Mouse (Mus musculus) heart, adult 2 months (tissue): Measurements from ENCODE around the gene Ntrk3. TPM values are rescaled to one million over a fixed set of nuclear protein-coding genes. Genes with fewer than 3 reads are reported as not detected.

ENCODE experiments used
- DNase-seq, 2 experiments: peaks; one replicate each; pipeline ENCODE4 v3.0.0; 2021
- H3K27ac ChIP-seq: fragments of 200-600 bp; 2 replicates; pipeline ENCODE4 v1.8.1; 2022
- H3K27me3 ChIP-seq: fragments of 200-500 bp; 2 replicates; pipeline ENCODE4 v1.6.1; 2012; ENCODE audit warnings: mild to moderate bottlenecking, low read length, inconsistent platforms, mixed read lengths; ENCODE audit not compliant: control insufficient read depth, insufficient read depth
- H3K36me3 ChIP-seq: fragments of 200-500 bp; 2 replicates; pipeline ENCODE4 v1.6.1; 2012; ENCODE audit warnings: low read length, inconsistent platforms; ENCODE audit not compliant: control insufficient read depth, insufficient read depth
- H3K4me1 ChIP-seq: fragments of 200-500 bp; 2 replicates; pipeline ENCODE4 v1.6.1; 2011; ENCODE audit warnings: low read length; ENCODE audit not compliant: control insufficient read depth, insufficient read depth
- H3K4me3 ChIP-seq: fragments of 200-600 bp; 2 replicates; pipeline ENCODE4 v1.8.1; 2022
- H3K79me2 ChIP-seq: fragments of 200-500 bp; replicated peaks from 2 replicates; pipeline ENCODE4 v1.6.1; 2012; ENCODE audit warnings: mild to moderate bottlenecking, inconsistent platforms, low read length, moderate library complexity, mixed read lengths; ENCODE audit not compliant: control insufficient read depth, insufficient read depth
- H3K9ac ChIP-seq: fragments of 200-500 bp; 2 replicates; pipeline ENCODE4 v1.6.1; 2012; ENCODE audit warnings: low read depth, mild to moderate bottlenecking, control low read depth, inconsistent platforms, low read length, mixed read lengths
- CTCF ChIP-seq: fragments of 200-600 bp; IDR thresholded peaks from 2 replicates; pipeline ENCODE4 v1.8.1; 2022; ENCODE audit warnings: antibody characterized with exemption, mild to moderate bottlenecking, moderate library complexity
- EP300 ChIP-seq: fragments of 200-500 bp; IDR thresholded peaks from 2 replicates; pipeline ENCODE4 v1.6.1; 2011; ENCODE audit warnings: low read depth, low read length, control low read depth; ENCODE audit not compliant: insufficient read depth
- POLR2A ChIP-seq: fragments of 200-500 bp; IDR thresholded peaks from 2 replicates; pipeline ENCODE4 v1.6.1; 2011; ENCODE audit warnings: mild to moderate bottlenecking, low read depth, low read length, control low read depth; ENCODE audit not compliant: insufficient read depth
- WGBS: fragments of 180-500 bp; shearing (Covaris S2); methylation state at CpG from one replicate; pipeline ENCODE4 v1.1.7; 2018; 5-methylcytosine and 5-hydroxymethylcytosine counted together
- intact Hi-C: fragments of 180-260 bp; cut with DNase I; formaldehyde crosslinking; loops from one replicate; pipeline ENCODE4 v1.15.1; 2025
- polyA plus RNA-seq: library from polyadenylated mRNA; depleted of rRNA; stranded (reverse); fragments of >200 nt; gene quantifications from 2 replicates; pipeline ENCODE4 v1.2.3, GENCODE M21; 2012
- total RNA-seq, 2 experiments: library from RNA; stranded (reverse); gene quantifications; 2 replicates each; pipeline ENCODE4 v1.2.3; 2021

Gene Ntrk3
- total and polyA plus RNA-seq, 3 experiments = 1.4 to 9.1 (median 1.8) TPM

GRCm38 (mm10) chr7:78409970-78410369, 327.8 kb downstream of the Ntrk3 start:
- Histone ChIP-seq H3K27me3 (no peaks in the 10 kb centered on the region), H3K79me2 (no peaks in the 10 kb centered on the region), H3K27ac (no peak overlapping the region), H3K36me3 (no peaks in the 10 kb centered on the region), H3K4me1 (no peaks in the 10 kb centered on the region), H3K9ac (no peak overlapping the region), H3K4me3 (no peak overlapping the region)
- DNase-seq = no peak
- 59% methylated on average over 5 of the region's 5 CpGs for WGBS
- intact Hi-C loops = no loop called here
- TF ChIP-seq POLR2A (no peak), EP300 (no peak)

GRCm38 (mm10) chr7:78406641-78407291, 331.0 kb downstream of the Ntrk3 start:
- Histone ChIP-seq H3K36me3 (no peaks in the 10 kb centered on the region), H3K9ac (no peak overlapping the region), H3K27ac (no peak overlapping the region), H3K79me2 (no peaks in the 10 kb centered on the region), H3K27me3 (no peaks in the 10 kb centered on the region), H3K4me1 (no peaks in the 10 kb centered on the region), H3K4me3 (no peak overlapping the region)
- no peak for DNase-seq
- intact Hi-C loops = no loop called here
- 42% methylated on average over 5 of the region's 5 CpGs for WGBS
- TF ChIP-seq CTCF = no peak
- no peak for TF ChIP-seq POLR2A
- no peak for TF ChIP-seq EP300

- intact Hi-C loops = no loop called here
- Histone ChIP-seq H3K9ac (no peak overlapping the region), H3K36me3 (no peaks in the 10 kb centered on the region), H3K27ac (no peak overlapping the region), H3K27me3 (no peaks in the 10 kb centered on the region), H3K4me3 (no peak overlapping the region), H3K79me2 (no peaks in the 10 kb centered on the region), H3K4me1 (no peaks in the 10 kb centered on the region)
- TF ChIP-seq EP300 (no peak), POLR2A (no peak), CTCF (no peak)
- no peak for DNase-seq
- WGBS = 92% methylated on average over 6 of the region's 6 CpGs
These were observed 333.3 kb downstream of the Ntrk3 start for GRCm38 (mm10) chr7:78404481-78404880.

GRCm38 (mm10) chr7:78402495-78402894, 335.3 kb downstream of the Ntrk3 start:
- TF ChIP-seq CTCF (no peak), POLR2A (no peak), EP300 (no peak)
- H3K9ac ChIP-seq = no peak overlapping the region
- intact Hi-C loops = no loop called here
- H3K36me3 ChIP-seq = no peaks in the 10 kb centered on the region
- H3K79me2 ChIP-seq = no peaks in the 10 kb centered on the region
- H3K4me3 ChIP-seq = no peak overlapping the region
- 43% methylated on average over 3 of the region's 3 CpGs for WGBS
- no peak for DNase-seq
- no peaks in the 10 kb centered on the region for H3K27me3 ChIP-seq
- no peak overlapping the region for H3K27ac ChIP-seq
- H3K4me1 ChIP-seq = no peaks in the 10 kb centered on the region

GRCm38 (mm10) chr7:78400219-78400618, 337.6 kb downstream of the Ntrk3 start:
- no peaks in the 10 kb centered on the region for H3K27me3 ChIP-seq
- no peak overlapping the region for H3K4me3 ChIP-seq
- no peak overlapping the region for H3K27ac ChIP-seq
- no peak for DNase-seq
- TF ChIP-seq EP300 (no peak), CTCF (no peak), POLR2A (no peak)
- H3K79me2 ChIP-seq = no peaks in the 10 kb centered on the region
- no peak overlapping the region for H3K9ac ChIP-seq
- WGBS = 72% methylated on average over 4 of the region's 4 CpGs
- H3K4me1 ChIP-seq = no peaks in the 10 kb centered on the region
- no peaks in the 10 kb centered on the region for H3K36me3 ChIP-seq
- intact Hi-C loops = no loop called here

- intact Hi-C loops = no loop called here
- H3K4me3 ChIP-seq = no peak overlapping the region
These were observed 339.4 kb downstream of the Ntrk3 start for GRCm38 (mm10) chr7:78398377-78398776.

More at GRCm38 (mm10) chr7:78398377-78398776, 339.4 kb downstream of the Ntrk3 start:
- H3K9ac ChIP-seq = no peak overlapping the region
- no peaks in the 10 kb centered on the region for H3K36me3 ChIP-seq
- DNase-seq = no peak
- H3K27ac ChIP-seq = no peak overlapping the region
- TF ChIP-seq CTCF (no peak), POLR2A (no peak), EP300 (no peak)
- no peaks in the 10 kb centered on the region for H3K4me1 ChIP-seq
- no peaks in the 10 kb centered on the region for H3K79me2 ChIP-seq
- no peaks in the 10 kb centered on the region for H3K27me3 ChIP-seq
